Mouse (Mus musculus) left cerebral cortex, postnatal 4 days (tissue): ENCODE measurements at regions not wholly inside any gene's neighbourhood (a gene's known extent, or its start where the extent isn't known, plus 50 kb on each side); places are given as distances from the start of the nearest gene placed in this dataset.

Experiments used
- DNase-seq: peaks from one replicate; pipeline ENCODE4 v3.0.0-alpha.2; 2022
- intact Hi-C: fragments of 180-260 bp; cut with DNase I; formaldehyde crosslinking; loops from one replicate; pipeline ENCODE4 v1.15.1; 2025

- intact Hi-C loops, result no loop called here
- peak; percentile 0 for DNase-seq
Observed at GRCm38 (mm10) chr14:92488247-92488646, 1402.2 kb downstream of the Pcdh9 start.
